Mouse (Mus musculus): ENCODE measurements around the gene Galnt10. TPM values are rescaled to one million over a fixed set of nuclear protein-coding genes. Genes with fewer than 3 reads are reported as not detected.
"Not testable (repeated sequence)": the region's sequence is repeated elsewhere in the genome, so short reads cannot be mapped to it uniquely, and the experiment has no call there.

The Galnt10 gene
- polyA plus RNA-seq, 1 experiment: 16.1 TPM

GRCm38 (mm10) chr11:57823714-57824113, 178.5 kb downstream of the Galnt10 start:
- Histone ChIP-seq H3K9ac (ENCODE audit: low read depth, poor library complexity, severe bottlenecking) (no peak overlapping the region), H3K4me3 (ENCODE audit: low read depth, low read length) (no peak overlapping the region), H3K27ac (ENCODE audit: insufficient read depth, low read length) (no peak overlapping the region), H3K36me3 (ENCODE audit: control insufficient read depth, insufficient read depth, low read length, poor library complexity, severe bottlenecking) (no peaks in the 10 kb centered on the region), H3K9me3 (replicated peaks; ENCODE audit: control insufficient read depth, insufficient read depth, low read length, poor library complexity, severe bottlenecking) (no peaks in the 10 kb centered on the region), H3K4me1 (ENCODE audit: control insufficient read depth, insufficient read depth, low read length) (peaks cover 2% of the 10 kb centered on the region), H3K27me3 (ENCODE audit: control insufficient read depth, insufficient read depth, low read length, poor library complexity, severe bottlenecking) (peaks cover 16% of the 10 kb centered on the region)
- TF ChIP-seq POLR2A (IDR thresholded peaks at IDR 0.05; ENCODE audit: insufficient read depth, low read length) (no peak), CTCF (IDR thresholded peaks at IDR 0.05; ENCODE audit: low read depth, low read length) (no peak), EP300 (IDR thresholded peaks at IDR 0.05; ENCODE audit: insufficient read depth, low read depth, low read length) (no peak)

GRCm38 (mm10) chr11:57825234-57825633, 180.0 kb downstream of the Galnt10 start:
- Histone ChIP-seq H3K9ac (ENCODE audit: low read depth, poor library complexity, severe bottlenecking) (peak overlapping the region; percentile 30; the same call in 1 of the 2 replicates), H3K4me3 (ENCODE audit: low read depth, low read length) (peak overlapping the region; percentile 57), H3K27me3 (ENCODE audit: control insufficient read depth, insufficient read depth, low read length, poor library complexity, severe bottlenecking) (peaks cover 23% of the 10 kb centered on the region)
- H3K9me3 ChIP-seq (replicated peaks; ENCODE audit: control insufficient read depth, insufficient read depth, low read length, poor library complexity, severe bottlenecking); H3K27ac ChIP-seq (ENCODE audit: insufficient read depth, low read length); H3K36me3 ChIP-seq (ENCODE audit: control insufficient read depth, insufficient read depth, low read length, poor library complexity, severe bottlenecking); H3K4me1 ChIP-seq (ENCODE audit: control insufficient read depth, insufficient read depth, low read length): not testable (repeated sequence)
- TF ChIP-seq CTCF (IDR thresholded peaks at IDR 0.05; ENCODE audit: low read depth, low read length): peak; percentile 64

- no peak for TF ChIP-seq POLR2A (IDR thresholded peaks at IDR 0.05; ENCODE audit: insufficient read depth, low read length)
- TF ChIP-seq CTCF (IDR thresholded peaks at IDR 0.05; ENCODE audit: low read depth, low read length): no peak
- TF ChIP-seq EP300 (IDR thresholded peaks at IDR 0.05; ENCODE audit: insufficient read depth, low read depth, low read length): no peak
- Histone ChIP-seq H3K9ac (ENCODE audit: low read depth, poor library complexity, severe bottlenecking) (peak overlapping the region; percentile 53), H3K27me3 (ENCODE audit: control insufficient read depth, insufficient read depth, low read length, poor library complexity, severe bottlenecking) (peaks cover 30% of the 10 kb centered on the region), H3K9me3 (replicated peaks; ENCODE audit: control insufficient read depth, insufficient read depth, low read length, poor library complexity, severe bottlenecking) (no peaks in the 10 kb centered on the region), H3K36me3 (ENCODE audit: control insufficient read depth, insufficient read depth, low read length, poor library complexity, severe bottlenecking) (no peaks in the 10 kb centered on the region), H3K4me1 (ENCODE audit: control insufficient read depth, insufficient read depth, low read length) (peaks cover 5% of the 10 kb centered on the region), H3K27ac (ENCODE audit: insufficient read depth, low read length) (no peak overlapping the region), H3K4me3 (ENCODE audit: low read depth, low read length) (peak overlapping the region; percentile 33)
Measured at GRCm38 (mm10) chr11:57827048-57827914, 182.0 kb downstream of the Galnt10 start.

GRCm38 (mm10) chr11:57827915-57828545, 182.8 kb downstream of the Galnt10 start:
- Histone ChIP-seq H3K9ac (ENCODE audit: low read depth, poor library complexity, severe bottlenecking) (peak overlapping the region; percentile 53), H3K4me1 (ENCODE audit: control insufficient read depth, insufficient read depth, low read length) (peaks cover 5% of the 10 kb centered on the region), H3K9me3 (replicated peaks; ENCODE audit: control insufficient read depth, insufficient read depth, low read length, poor library complexity, severe bottlenecking) (no peaks in the 10 kb centered on the region), H3K36me3 (ENCODE audit: control insufficient read depth, insufficient read depth, low read length, poor library complexity, severe bottlenecking) (no peaks in the 10 kb centered on the region), H3K27ac (ENCODE audit: insufficient read depth, low read length) (no peak overlapping the region), H3K4me3 (ENCODE audit: low read depth, low read length) (peak overlapping the region; percentile 33), H3K27me3 (ENCODE audit: control insufficient read depth, insufficient read depth, low read length, poor library complexity, severe bottlenecking) (peaks cover 32% of the 10 kb centered on the region)
- TF ChIP-seq CTCF (IDR thresholded peaks at IDR 0.05; ENCODE audit: low read depth, low read length): no peak
- TF ChIP-seq POLR2A (IDR thresholded peaks at IDR 0.05; ENCODE audit: insufficient read depth, low read length): no peak
- no peak for TF ChIP-seq EP300 (IDR thresholded peaks at IDR 0.05; ENCODE audit: insufficient read depth, low read depth, low read length)

GRCm38 (mm10) chr11:57828955-57829870, 184.0 kb downstream of the Galnt10 start:
- Histone ChIP-seq H3K27ac (ENCODE audit: insufficient read depth, low read length) (no peak overlapping the region), H3K4me1 (ENCODE audit: control insufficient read depth, insufficient read depth, low read length) (peaks cover 5% of the 10 kb centered on the region), H3K36me3 (ENCODE audit: control insufficient read depth, insufficient read depth, low read length, poor library complexity, severe bottlenecking) (no peaks in the 10 kb centered on the region), H3K4me3 (ENCODE audit: low read depth, low read length) (peak overlapping the region; percentile 7), H3K27me3 (ENCODE audit: control insufficient read depth, insufficient read depth, low read length, poor library complexity, severe bottlenecking) (peaks cover 37% of the 10 kb centered on the region), H3K9me3 (replicated peaks; ENCODE audit: control insufficient read depth, insufficient read depth, low read length, poor library complexity, severe bottlenecking) (no peaks in the 10 kb centered on the region), H3K9ac (ENCODE audit: low read depth, poor library complexity, severe bottlenecking) (0 out of 2 replicates have a peak overlapping the region, but pooled peaks have one; percentile 16)
- TF ChIP-seq EP300 (IDR thresholded peaks at IDR 0.05; ENCODE audit: insufficient read depth, low read depth, low read length) (no peak), POLR2A (IDR thresholded peaks at IDR 0.05; ENCODE audit: insufficient read depth, low read length) (no peak), CTCF (IDR thresholded peaks at IDR 0.05; ENCODE audit: low read depth, low read length) (no peak)

Measured in ES-Bruce4 (cell line).